Mouse (Mus musculus): ENCODE data around the gene Ppp1r2. TPM values are rescaled to one million over a fixed set of nuclear protein-coding genes. Genes with fewer than 3 reads are reported as not detected.
"Not testable (repeated sequence)": the region's sequence is repeated elsewhere in the genome, so short reads cannot be mapped to it uniquely, and the experiment has no call there.

Gene Ppp1r2
- polyA plus RNA-seq (2015; fragmentation: Nextera tagmentation; extraction: Ambion mirVana), result 86.4 and 93.2 TPM in 2 replicates

- Histone ChIP-seq H3K9me3 (replicated peaks; ENCODE audit: control insufficient read depth, low read length) (no peaks in the 10 kb centered on the region), H3K9ac (ENCODE audit: low read length) (peak within 1 kb of the TSS; percentile 96), H3K4me2 (ENCODE audit: low read depth, low read length) (peak within 1 kb of the TSS; percentile 72), H3K4me1 (ENCODE audit: control insufficient read depth, insufficient read depth, low read length) (peaks cover 25% of the 10 kb centered on the region), H3K27ac (ENCODE audit: low read length) (peak within 1 kb of the TSS; percentile 91), H3K4me3 (replicated peaks; ENCODE audit: low read length) (peak within 1 kb of the TSS; percentile 78), H3K27me3 (ENCODE audit: control insufficient read depth, insufficient read depth, low read length) (no peaks in the 10 kb centered on the region), H3K36me3 (ENCODE audit: control insufficient read depth, insufficient read depth, low read length) (0 out of 2 replicates have a peak, but pooled peaks cover 4% of the 10 kb centered on the region)
- peak; percentile 96 for ATAC-seq (ENCODE audit: insufficient read depth, low FRiP score)
- under 1% methylated on average over 83 of the region's 83 CpGs for WGBS
Measured at GRCm38 (mm10) chr16:31274674-31275460, at the start of gene Ppp1r2. Ppp1r2 (minus strand) TSS chr16:31275277.

- no peak for ATAC-seq (ENCODE audit: insufficient read depth, low FRiP score)
- no peak overlapping the region for H3K27ac ChIP-seq (ENCODE audit: low read length)
- H3K4me3 ChIP-seq (replicated peaks; ENCODE audit: low read length), result no peak overlapping the region
- H3K9me3 ChIP-seq (replicated peaks; ENCODE audit: control insufficient read depth, low read length), result no peaks in the 10 kb centered on the region
- WGBS, result 62% methylated on average over 4 of the region's 4 CpGs
- no peak overlapping the region for H3K9ac ChIP-seq (ENCODE audit: low read length)
- H3K4me2 ChIP-seq (ENCODE audit: low read depth, low read length), result no peak overlapping the region
- H3K4me1 ChIP-seq (ENCODE audit: control insufficient read depth, insufficient read depth, low read length), result peaks cover 4% of the 10 kb centered on the region; the same call in 1 of the 2 replicates
- no peaks in the 10 kb centered on the region for H3K27me3 ChIP-seq (ENCODE audit: control insufficient read depth, insufficient read depth, low read length)
- H3K36me3 ChIP-seq (ENCODE audit: control insufficient read depth, insufficient read depth, low read length), result no peaks in the 10 kb centered on the region
Measured at GRCm38 (mm10) chr16:31321501-31321900, 46.4 kb upstream of the Ppp1r2 start.

GRCm38 (mm10) chr16:31320954-31321353, 45.9 kb upstream of the Ppp1r2 start:
- H3K4me3 ChIP-seq (replicated peaks; ENCODE audit: low read length), result no peak overlapping the region
- no peak overlapping the region for H3K27ac ChIP-seq (ENCODE audit: low read length)
- WGBS, result 73% methylated on average over 7 of the region's 7 CpGs
- ATAC-seq (ENCODE audit: insufficient read depth, low FRiP score), result no peak
- no peaks in the 10 kb centered on the region for H3K36me3 ChIP-seq (ENCODE audit: control insufficient read depth, insufficient read depth, low read length)
- no peak overlapping the region for H3K4me2 ChIP-seq (ENCODE audit: low read depth, low read length)
- no peaks in the 10 kb centered on the region for H3K27me3 ChIP-seq (ENCODE audit: control insufficient read depth, insufficient read depth, low read length)
- H3K4me1 ChIP-seq (ENCODE audit: control insufficient read depth, insufficient read depth, low read length), result peaks cover 4% of the 10 kb centered on the region; the same call in 1 of the 2 replicates
- H3K9ac ChIP-seq (ENCODE audit: low read length), result no peak overlapping the region
- no peaks in the 10 kb centered on the region for H3K9me3 ChIP-seq (replicated peaks; ENCODE audit: control insufficient read depth, low read length)

- H3K4me3 ChIP-seq (replicated peaks; ENCODE audit: low read length); H3K4me2 ChIP-seq (ENCODE audit: low read depth, low read length); H3K4me1 ChIP-seq (ENCODE audit: control insufficient read depth, insufficient read depth, low read length); H3K9ac ChIP-seq (ENCODE audit: low read length); H3K9me3 ChIP-seq (replicated peaks; ENCODE audit: control insufficient read depth, low read length); ATAC-seq (ENCODE audit: insufficient read depth, low FRiP score); H3K36me3 ChIP-seq (ENCODE audit: control insufficient read depth, insufficient read depth, low read length); H3K27me3 ChIP-seq (ENCODE audit: control insufficient read depth, insufficient read depth, low read length): not testable (repeated sequence)
- H3K27ac ChIP-seq (ENCODE audit: low read length), result 0 out of 2 replicates have a peak overlapping the region, but pooled peaks have one; percentile 10
- 66% methylated on average over 3 of the region's 3 CpGs for WGBS
Measured at GRCm38 (mm10) chr16:31319723-31320122, 44.6 kb upstream of the Ppp1r2 start.

GRCm38 (mm10) chr16:31319316-31319715, 44.2 kb upstream of the Ppp1r2 start:
- ATAC-seq (ENCODE audit: insufficient read depth, low FRiP score), result no peak
- H3K36me3 ChIP-seq (ENCODE audit: control insufficient read depth, insufficient read depth, low read length), result no peaks in the 10 kb centered on the region
- peaks cover 7% of the 10 kb centered on the region for H3K4me1 ChIP-seq (ENCODE audit: control insufficient read depth, insufficient read depth, low read length)
- no peak overlapping the region for H3K4me2 ChIP-seq (ENCODE audit: low read depth, low read length)
- H3K27me3 ChIP-seq (ENCODE audit: control insufficient read depth, insufficient read depth, low read length), result no peaks in the 10 kb centered on the region
- 44% methylated on average over 4 of the region's 4 CpGs for WGBS
- no peak overlapping the region for H3K9ac ChIP-seq (ENCODE audit: low read length)
- H3K4me3 ChIP-seq (replicated peaks; ENCODE audit: low read length), result no peak overlapping the region
- H3K27ac ChIP-seq (ENCODE audit: low read length), result 0 out of 2 replicates have a peak overlapping the region, but pooled peaks have one; percentile 10
- H3K9me3 ChIP-seq (replicated peaks; ENCODE audit: control insufficient read depth, low read length), result no peaks in the 10 kb centered on the region

GRCm38 (mm10) chr16:31318418-31318817, 43.3 kb upstream of the Ppp1r2 start:
- no peak for ATAC-seq (ENCODE audit: insufficient read depth, low FRiP score)
- Histone ChIP-seq H3K27me3 (ENCODE audit: control insufficient read depth, insufficient read depth, low read length) (no peaks in the 10 kb centered on the region), H3K36me3 (ENCODE audit: control insufficient read depth, insufficient read depth, low read length) (no peaks in the 10 kb centered on the region), H3K9me3 (replicated peaks; ENCODE audit: control insufficient read depth, low read length) (no peaks in the 10 kb centered on the region), H3K9ac (ENCODE audit: low read length) (no peak overlapping the region), H3K4me3 (replicated peaks; ENCODE audit: low read length) (no peak overlapping the region), H3K4me2 (ENCODE audit: low read depth, low read length) (no peak overlapping the region), H3K27ac (ENCODE audit: low read length) (no peak overlapping the region), H3K4me1 (ENCODE audit: control insufficient read depth, insufficient read depth, low read length) (peaks cover 8% of the 10 kb centered on the region)
- WGBS, result 45% methylated on average over 2 of the region's 2 CpGs

GRCm38 (mm10) chr16:31316246-31317143, 41.4 kb upstream of the Ppp1r2 start:
- H3K36me3 ChIP-seq (ENCODE audit: control insufficient read depth, insufficient read depth, low read length); H3K4me1 ChIP-seq (ENCODE audit: control insufficient read depth, insufficient read depth, low read length); H3K9ac ChIP-seq (ENCODE audit: low read length); H3K4me2 ChIP-seq (ENCODE audit: low read depth, low read length); H3K9me3 ChIP-seq (replicated peaks; ENCODE audit: control insufficient read depth, low read length); H3K4me3 ChIP-seq (replicated peaks; ENCODE audit: low read length); H3K27ac ChIP-seq (ENCODE audit: low read length); ATAC-seq (ENCODE audit: insufficient read depth, low FRiP score); H3K27me3 ChIP-seq (ENCODE audit: control insufficient read depth, insufficient read depth, low read length): not testable (repeated sequence)
- 40% methylated on average over 12 of the region's 12 CpGs for WGBS

- ATAC-seq (ENCODE audit: insufficient read depth, low FRiP score), result no peak
- Histone ChIP-seq H3K4me1 (ENCODE audit: control insufficient read depth, insufficient read depth, low read length) (peaks cover 8% of the 10 kb centered on the region), H3K27me3 (ENCODE audit: control insufficient read depth, insufficient read depth, low read length) (no peaks in the 10 kb centered on the region), H3K4me2 (ENCODE audit: low read depth, low read length) (no peak overlapping the region), H3K27ac (ENCODE audit: low read length) (no peak overlapping the region; the same call in 1 of the 2 replicates), H3K4me3 (replicated peaks; ENCODE audit: low read length) (no peak overlapping the region), H3K36me3 (ENCODE audit: control insufficient read depth, insufficient read depth, low read length) (no peaks in the 10 kb centered on the region), H3K9ac (ENCODE audit: low read length) (no peak overlapping the region), H3K9me3 (replicated peaks; ENCODE audit: control insufficient read depth, low read length) (no peaks in the 10 kb centered on the region)
- WGBS, result 81% methylated on average over 4 of the region's 4 CpGs
Measured at GRCm38 (mm10) chr16:31315294-31315693, 40.2 kb upstream of the Ppp1r2 start.

All from stomach, embryonic 16.5 days (tissue).